Mouse (Mus musculus): ENCODE results near the gene Grin1.

- TF ChIP-seq CTCF (IDR thresholded peaks at IDR 0.05; ENCODE audit: extremely low read depth, insufficient read length, insufficient replicate concordance, low read depth, low read length) (no peak), POLR2A (IDR thresholded peaks at IDR 0.05; ENCODE audit: low read depth, low read length) (no peak)
Observed at GRCm38 (mm10) chr2:25267241-25267640, 51.7 kb downstream of the Grin1 start.

All from small intestine, adult 2 months (tissue).